Mouse (Mus musculus): ENCODE results near the gene Zyg11a.

DNA sequence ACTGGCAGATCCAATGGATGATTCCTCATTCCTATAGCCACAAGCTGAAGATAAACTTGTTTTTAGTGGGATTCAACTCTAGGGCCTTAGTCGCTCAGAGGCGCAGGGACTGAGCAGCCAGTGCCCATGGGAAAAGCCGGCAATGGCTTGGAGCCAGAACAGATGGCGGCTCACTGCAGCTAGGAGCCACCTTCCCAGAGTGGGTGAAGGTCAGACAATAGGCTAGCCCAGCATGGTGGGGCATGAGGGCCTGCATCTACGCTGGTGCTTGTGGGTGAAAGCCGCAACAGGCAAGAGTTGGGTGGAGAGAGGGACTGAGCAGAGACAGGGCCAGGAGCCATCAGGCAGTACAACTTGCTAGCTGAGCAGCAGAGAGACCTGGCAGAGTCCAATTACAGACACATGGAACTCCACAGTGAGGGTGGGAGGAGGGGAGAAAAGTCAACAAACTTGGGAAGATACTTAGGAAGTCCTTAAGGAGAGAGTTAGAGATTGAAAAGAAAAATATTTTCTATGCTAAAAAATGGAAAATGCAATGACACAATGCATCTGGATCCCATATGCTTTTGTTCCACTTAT lies 21.5 kb downstream of the Zyg11a start:
- no peak for TF ChIP-seq CTCF (IDR thresholded peaks at IDR 0.05; ENCODE audit: low read depth, low read length)
- TF ChIP-seq EP300 (IDR thresholded peaks at IDR 0.05; ENCODE audit: insufficient read depth, low read depth, low read length): no peak
- TF ChIP-seq POLR2A (IDR thresholded peaks at IDR 0.05; ENCODE audit: insufficient read depth, low read length): no peak

All from ES-Bruce4 (cell line).